Comparison of ENCODE assay signal across 41 mouse cellular contexts in the genomic region with DNA sequence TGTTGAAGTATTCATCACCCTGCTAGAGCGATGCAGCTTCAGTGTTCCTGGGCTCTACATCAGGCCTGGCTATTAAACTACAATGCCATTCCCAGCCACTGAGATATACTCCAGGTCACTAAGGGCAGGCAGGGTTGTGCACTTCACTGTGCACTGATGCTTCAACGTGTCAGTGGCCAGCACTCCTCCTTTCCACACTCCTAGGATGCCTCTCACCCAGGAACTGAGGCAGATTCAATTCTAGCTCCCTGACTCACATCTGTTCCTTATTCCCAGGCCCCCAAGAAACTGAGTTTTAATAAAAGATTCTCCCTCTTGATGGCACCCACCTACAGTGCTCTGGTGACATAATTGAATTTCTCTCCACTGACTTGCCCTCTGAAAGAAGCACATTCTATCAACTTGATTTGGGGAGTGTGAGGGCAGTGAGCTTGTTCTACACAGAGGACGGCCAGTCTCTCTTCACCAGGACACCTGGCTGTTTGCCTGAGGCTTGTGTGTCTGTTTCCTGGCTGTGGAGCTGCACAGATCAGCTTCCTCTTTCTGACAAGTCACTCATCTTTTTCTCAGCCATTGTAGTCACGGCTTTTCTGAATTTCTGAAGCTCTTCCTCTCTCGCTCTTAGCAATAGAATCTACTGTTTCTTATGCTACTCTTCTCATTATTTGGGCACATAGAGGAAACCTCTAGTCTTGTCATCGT. TPM values are rescaled to one million over a fixed set of nuclear protein-coding genes. Genes with fewer than 3 reads are reported as not detected.
DNase-seq lines count a peak whose midpoint lies in the region; ATAC-seq and TF ChIP-seq lines count a peak whose summit lies in the region.
"Had no signal": no experiment of that assay in that cellular context is flagged by ENCODE, and none has a peak within 500 bp of the region (broad histone marks: within the 10 kb centered on the region; RNA-seq: fewer than 3 reads in every experiment).

No protein-coding gene starts in this region.

- 77% methylated on average over 6 of the region's 6 CpGs for WGBS in embryonic facial prominence, embryonic 11.5 days
- 84% methylated on average over 6 of the region's 6 CpGs for WGBS in embryonic facial prominence, embryonic 10.5 days
- WGBS in thymus, adult 2 months = 23% methylated on average over 6 of the region's 6 CpGs

- no peaks in the 10 kb centered on the region for H3K9me3 ChIP-seq in embryonic facial prominence, embryonic 11.5 days (replicated peaks; ENCODE audit: control insufficient read depth, low read length)
- H3K9me3 ChIP-seq in embryonic facial prominence, embryonic 10.5 days = no peaks in the 10 kb centered on the region
- H3K9me3 ChIP-seq: heart, embryonic 15.5 days; hindbrain, embryonic 12.5 days; limb, embryonic 13.5 days; lung, embryonic 15.5 days; midbrain, embryonic 10.5 days; midbrain, embryonic 15.5 days; neural tube, embryonic 15.5 days had no signal

- no peak overlapping the region for H3K27ac ChIP-seq in embryonic facial prominence, embryonic 11.5 days (replicated peaks; ENCODE audit: low read depth, low read length)
- no peak overlapping the region for H3K27ac ChIP-seq in embryonic facial prominence, embryonic 10.5 days (replicated peaks)
- no peak overlapping the region for H3K27ac ChIP-seq in thymus, adult 2 months (ENCODE audit: control insufficient read depth, insufficient read depth, low read length)
- H3K27ac ChIP-seq: heart, embryonic 15.5 days; hindbrain, embryonic 12.5 days; left cerebral cortex, adult 2 months; limb, embryonic 13.5 days; lung, embryonic 15.5 days; midbrain, embryonic 10.5 days; midbrain, embryonic 15.5 days; neural tube, embryonic 15.5 days had no signal

- no peak overlapping the region for H3K4me3 ChIP-seq in embryonic facial prominence, embryonic 11.5 days (ENCODE audit: low read depth, low read length)
- no peak overlapping the region for H3K4me3 ChIP-seq in embryonic facial prominence, embryonic 10.5 days
- no peak overlapping the region for H3K4me3 ChIP-seq in thymus, adult 2 months (ENCODE audit: control insufficient read depth, insufficient read depth, low read length)
- H3K4me3 ChIP-seq: erythroblast, embryonic 14.5 days; heart, embryonic 15.5 days; hindbrain, embryonic 12.5 days; left cerebral cortex, adult 2 months; limb, embryonic 13.5 days; lung, embryonic 15.5 days; midbrain, embryonic 10.5 days; midbrain, embryonic 15.5 days; neural tube, embryonic 15.5 days had no signal

- no peak for TF ChIP-seq CTCF in thymus, adult 2 months (IDR thresholded peaks at IDR 0.05; ENCODE audit: borderline replicate concordance, control insufficient read depth, extremely low read depth, insufficient read depth, low read length, poor library complexity)

- DNase-seq in embryonic facial prominence, embryonic 11.5 days (ENCODE audit: low spot score) = no peak
- DNase-seq in embryonic facial prominence, embryonic 10.5 days (ENCODE audit: low spot score) = no peak
- DNase-seq in kidney, postnatal 14 days = peak; percentile 8
- DNase-seq in kidney, adult 8-10 months = no peak
- no peak for DNase-seq in right cerebral cortex, postnatal 25 days
- DNase-seq in thymus, adult 2 months = no peak
- DNase-seq: adrenal gland, postnatal 25 days; B cell, adult 2 months; cerebellum, adult 11-12 months; cerebellum, postnatal 36 days; embryo, embryonic 11 days; kidney, adult 9 months; kidney, postnatal 10 days; layer of hippocampus, adult 9-11 months; lung, postnatal 36 days; retina, postnatal 1 day; right cerebral cortex, postnatal 14 days; spleen, adult 18-20 months; thymus, postnatal 25 days had no signal

- H3K9ac ChIP-seq in embryonic facial prominence, embryonic 11.5 days (replicated peaks; ENCODE audit: low read length) = no peak overlapping the region
- H3K9ac ChIP-seq: heart, embryonic 15.5 days; hindbrain, embryonic 12.5 days; limb, embryonic 13.5 days; lung, embryonic 15.5 days; midbrain, embryonic 15.5 days; neural tube, embryonic 15.5 days had no signal

- 0 out of 2 replicates have a peak, but pooled peaks have one; percentile 59 for ATAC-seq in embryonic facial prominence, embryonic 11.5 days (replicated peaks; ENCODE audit: insufficient number of reproducible peaks, low FRiP score, low TSS enrichment, low read depth)
- peak; percentile 99 for ATAC-seq in common myeloid progenitor, adult 5-6 weeks (replicated peaks; ENCODE audit: low read depth, poor library complexity, severe bottlenecking)
- peak; percentile 98 for ATAC-seq in megakaryocyte progenitor cell, adult 5-6 weeks (replicated peaks; ENCODE audit: poor library complexity)
- ATAC-seq: forebrain, embryonic 16.5 days; intestine, embryonic 16.5 days; midbrain, embryonic 15.5 days had no signal

- H3K4me2 ChIP-seq in embryonic facial prominence, embryonic 11.5 days (ENCODE audit: low read depth, low read length) = no peak overlapping the region
- H3K4me2 ChIP-seq: heart, embryonic 15.5 days; hindbrain, embryonic 12.5 days; limb, embryonic 13.5 days; liver, embryonic 11.5 days; lung, embryonic 15.5 days; midbrain, embryonic 15.5 days; neural tube, embryonic 15.5 days had no signal

- H3K4me1 ChIP-seq in embryonic facial prominence, embryonic 11.5 days (ENCODE audit: control insufficient read depth, insufficient read depth, low read length) = no peaks in the 10 kb centered on the region
- no peaks in the 10 kb centered on the region for H3K4me1 ChIP-seq in embryonic facial prominence, embryonic 10.5 days
- H3K4me1 ChIP-seq in thymus, adult 2 months (replicated peaks; ENCODE audit: control insufficient read depth, insufficient read depth, low read length) = no peaks in the 10 kb centered on the region
- H3K4me1 ChIP-seq: heart, embryonic 15.5 days; hindbrain, embryonic 12.5 days; limb, embryonic 13.5 days; lung, embryonic 15.5 days; midbrain, embryonic 10.5 days; midbrain, embryonic 15.5 days; neural tube, embryonic 15.5 days had no signal

- H3K27me3 ChIP-seq in embryonic facial prominence, embryonic 11.5 days (ENCODE audit: control insufficient read depth, insufficient read depth, low read length) = no peaks in the 10 kb centered on the region
- no peaks in the 10 kb centered on the region for H3K27me3 ChIP-seq in embryonic facial prominence, embryonic 10.5 days (replicated peaks; ENCODE audit: low read depth, poor library complexity, severe bottlenecking)
- H3K27me3 ChIP-seq in thymus, adult 2 months (ENCODE audit: control insufficient read depth, insufficient read depth, low read length) = no peaks in the 10 kb centered on the region
- H3K27me3 ChIP-seq: heart, embryonic 15.5 days; hindbrain, embryonic 12.5 days; limb, embryonic 13.5 days; lung, embryonic 15.5 days; midbrain, embryonic 15.5 days; neural tube, embryonic 15.5 days had no signal

- no peak for TF ChIP-seq POLR2A in thymus, adult 2 months (IDR thresholded peaks at IDR 0.05; ENCODE audit: control insufficient read depth, extremely low read depth, insufficient read depth, low read length, poor library complexity)

- no peaks in the 10 kb centered on the region for H3K36me3 ChIP-seq in embryonic facial prominence, embryonic 11.5 days (replicated peaks; ENCODE audit: control insufficient read depth, insufficient read depth, low read depth, low read length)
- no peaks in the 10 kb centered on the region for H3K36me3 ChIP-seq in embryonic facial prominence, embryonic 10.5 days (replicated peaks)
- H3K36me3 ChIP-seq in thymus, adult 2 months (ENCODE audit: control insufficient read depth, insufficient read depth, low read length) = no peaks in the 10 kb centered on the region
- H3K36me3 ChIP-seq: heart, embryonic 15.5 days; hindbrain, embryonic 12.5 days; limb, embryonic 13.5 days; lung, embryonic 15.5 days; midbrain, embryonic 10.5 days; midbrain, embryonic 15.5 days; neural tube, embryonic 15.5 days had no signal

RNA-seq across cellular contexts. Expression of a gene that starts 7.2 kb away (rescaled TPM):
- not detected in 2 replicates for polyA plus RNA-seq in embryonic facial prominence, embryonic 11.5 days (2014; fragmentation: Nextera tagmentation; extraction: Ambion mirVana)
- polyA plus RNA-seq in embryonic facial prominence, embryonic 10.5 days (2016; fragmentation: Nextera tagmentation; extraction: Ambion mirVana) = not detected in 2 replicates
- total RNA-seq in common myeloid progenitor, adult 5-6 weeks (2017) = not detected in 2 replicates
- not detected in 2 replicates for total RNA-seq in megakaryocyte progenitor cell, adult 5-6 weeks (2015)
- not detected in 2 replicates for total RNA-seq in megakaryocyte progenitor cell, adult 5-6 weeks (2017)
- not detected in 2 replicates for polyA plus RNA-seq in thymus, adult 2 months (2012; rRNA removed)
- total RNA-seq: adrenal gland, postnatal 25 days; gastrocnemius, adult 8-10 months; heart, postnatal 25 days; left cerebral cortex, adult 2 months; left cerebral cortex, postnatal 25 days had no signal
- polyA plus RNA-seq: embryonic facial prominence, embryonic 14.5 days; erythroblast, embryonic 14.5 days; forebrain, embryonic 11.5 days; forebrain, embryonic 16.5 days; heart, embryonic 15.5 days; hindbrain, embryonic 12.5 days; intestine, embryonic 16.5 days; limb, embryonic 13.5 days; liver, embryonic 11.5 days; liver, embryonic 16.5 days; lung, embryonic 15.5 days; midbrain, embryonic 10.5 days; midbrain, embryonic 15.5 days; neural tube, embryonic 15.5 days; stomach, embryonic 16.5 days had no signal

RNA-seq across cellular contexts. Expression of a gene that starts 10.8 kb away (rescaled TPM):
- not detected in 2 replicates for polyA plus RNA-seq in embryonic facial prominence, embryonic 11.5 days (2014; fragmentation: Nextera tagmentation; extraction: Ambion mirVana)
- not detected in 2 replicates for polyA plus RNA-seq in embryonic facial prominence, embryonic 10.5 days (2016; fragmentation: Nextera tagmentation; extraction: Ambion mirVana)
- not detected in 2 replicates for total RNA-seq in common myeloid progenitor, adult 5-6 weeks (2017)
- not detected in 2 replicates for total RNA-seq in megakaryocyte progenitor cell, adult 5-6 weeks (2015)
- total RNA-seq in megakaryocyte progenitor cell, adult 5-6 weeks (2017) = not detected in 2 replicates
- polyA plus RNA-seq in thymus, adult 2 months (2012; rRNA removed) = not detected in 2 replicates
- total RNA-seq: adrenal gland, postnatal 25 days; ES-E14; gastrocnemius, adult 8-10 months; heart, postnatal 25 days; left cerebral cortex, adult 2 months; left cerebral cortex, postnatal 25 days had no signal
- polyA plus RNA-seq: embryonic facial prominence, embryonic 14.5 days; erythroblast, embryonic 14.5 days; forebrain, embryonic 11.5 days; forebrain, embryonic 16.5 days; heart, embryonic 15.5 days; hindbrain, embryonic 12.5 days; intestine, embryonic 16.5 days; limb, embryonic 13.5 days; liver, embryonic 11.5 days; liver, embryonic 16.5 days; lung, embryonic 15.5 days; midbrain, embryonic 10.5 days; midbrain, embryonic 15.5 days; neural tube, embryonic 15.5 days; stomach, embryonic 16.5 days had no signal

RNA-seq across cellular contexts. Expression of a gene that starts 23.1 kb away (rescaled TPM):
- polyA plus RNA-seq in embryonic facial prominence, embryonic 11.5 days (2014; fragmentation: Nextera tagmentation; extraction: Ambion mirVana) = not detected in 2 replicates
- not detected in 2 replicates for polyA plus RNA-seq in embryonic facial prominence, embryonic 10.5 days (2016; fragmentation: Nextera tagmentation; extraction: Ambion mirVana)
- total RNA-seq in common myeloid progenitor, adult 5-6 weeks (2017) = not detected in 2 replicates
- not detected in 2 replicates for total RNA-seq in megakaryocyte progenitor cell, adult 5-6 weeks (2015)
- total RNA-seq in megakaryocyte progenitor cell, adult 5-6 weeks (2017) = not detected in 2 replicates
- polyA plus RNA-seq in thymus, adult 2 months (2012; rRNA removed) = not detected in 2 replicates
- total RNA-seq: adrenal gland, postnatal 25 days; gastrocnemius, adult 8-10 months; heart, postnatal 25 days; left cerebral cortex, adult 2 months; left cerebral cortex, postnatal 25 days had no signal
- polyA plus RNA-seq: embryonic facial prominence, embryonic 14.5 days; erythroblast, embryonic 14.5 days; forebrain, embryonic 11.5 days; forebrain, embryonic 16.5 days; heart, embryonic 15.5 days; hindbrain, embryonic 12.5 days; intestine, embryonic 16.5 days; limb, embryonic 13.5 days; liver, embryonic 11.5 days; liver, embryonic 16.5 days; lung, embryonic 15.5 days; midbrain, embryonic 10.5 days; midbrain, embryonic 15.5 days; neural tube, embryonic 15.5 days; stomach, embryonic 16.5 days had no signal

RNA-seq across cellular contexts. Expression of a gene that starts 43.6 kb away (rescaled TPM):
- not detected in 2 replicates for polyA plus RNA-seq in embryonic facial prominence, embryonic 11.5 days (2014; fragmentation: Nextera tagmentation; extraction: Ambion mirVana)
- polyA plus RNA-seq in embryonic facial prominence, embryonic 10.5 days (2016; fragmentation: Nextera tagmentation; extraction: Ambion mirVana) = not detected in 2 replicates
- not detected in 2 replicates for total RNA-seq in common myeloid progenitor, adult 5-6 weeks (2017)
- not detected in 2 replicates for total RNA-seq in megakaryocyte progenitor cell, adult 5-6 weeks (2015)
- total RNA-seq in megakaryocyte progenitor cell, adult 5-6 weeks (2017) = not detected in 2 replicates
- not detected in 2 replicates for polyA plus RNA-seq in thymus, adult 2 months (2012; rRNA removed)
- total RNA-seq: adrenal gland, postnatal 25 days; gastrocnemius, adult 8-10 months; heart, postnatal 25 days; left cerebral cortex, postnatal 25 days had no signal
- polyA plus RNA-seq: embryonic facial prominence, embryonic 14.5 days; erythroblast, embryonic 14.5 days; forebrain, embryonic 11.5 days; forebrain, embryonic 16.5 days; heart, embryonic 15.5 days; hindbrain, embryonic 12.5 days; intestine, embryonic 16.5 days; liver, embryonic 11.5 days; liver, embryonic 16.5 days; lung, embryonic 15.5 days; midbrain, embryonic 10.5 days; stomach, embryonic 16.5 days had no signal

RNA-seq across cellular contexts. Expression of a gene that starts 43.7 kb away (rescaled TPM):
- polyA plus RNA-seq in embryonic facial prominence, embryonic 11.5 days (2014; fragmentation: Nextera tagmentation; extraction: Ambion mirVana) = not detected in 2 replicates
- polyA plus RNA-seq in embryonic facial prominence, embryonic 10.5 days (2016; fragmentation: Nextera tagmentation; extraction: Ambion mirVana) = not detected in 2 replicates
- not detected in 2 replicates for total RNA-seq in common myeloid progenitor, adult 5-6 weeks (2017)
- total RNA-seq in megakaryocyte progenitor cell, adult 5-6 weeks (2015) = not detected in 2 replicates
- total RNA-seq in megakaryocyte progenitor cell, adult 5-6 weeks (2017) = not detected in 2 replicates
- not detected in 2 replicates for polyA plus RNA-seq in thymus, adult 2 months (2012; rRNA removed)
- total RNA-seq: adrenal gland, postnatal 25 days; gastrocnemius, adult 8-10 months; heart, postnatal 25 days; left cerebral cortex, adult 2 months; left cerebral cortex, postnatal 25 days had no signal
- polyA plus RNA-seq: erythroblast, embryonic 14.5 days; forebrain, embryonic 11.5 days; forebrain, embryonic 16.5 days; heart, embryonic 15.5 days; intestine, embryonic 16.5 days; limb, embryonic 13.5 days; liver, embryonic 11.5 days; liver, embryonic 16.5 days; lung, embryonic 15.5 days; midbrain, embryonic 10.5 days; midbrain, embryonic 15.5 days; neural tube, embryonic 15.5 days; stomach, embryonic 16.5 days had no signal
